Mouse (Mus musculus) embryonic facial prominence, embryonic 11.5 days (tissue): Measurements from ENCODE around the gene Actg2. TPM values are rescaled to one million over a fixed set of nuclear protein-coding genes. Genes with fewer than 3 reads are reported as not detected.

Experiments
- ATAC-seq: fragments of 200-750 bp; cut with Nextera tagmentation; replicated peaks from 2 replicates; pipeline ENCODE4 v1.8.0; 2017; ENCODE audit warnings: low read depth; ENCODE audit not compliant: insufficient number of reproducible peaks, low FRiP score, low TSS enrichment
- DNase-seq: peaks from one replicate; pipeline ENCODE4 v3.0.0-alpha.2; 2015; ENCODE audit warnings: low spot score
- H3K27ac ChIP-seq: fragments of 300-500 bp; sonication (generic); replicated peaks from 2 replicates; pipeline ENCODE4 v1.5.1; 2014; ENCODE audit warnings: mild to moderate bottlenecking, low read depth, low read length, control low read depth
- H3K27me3 ChIP-seq: fragments of 300-500 bp; sonication (generic); 2 replicates; pipeline ENCODE4 v1.6.1; 2014; ENCODE audit warnings: mild to moderate bottlenecking, low read length, moderate library complexity, mixed read lengths; ENCODE audit not compliant: control insufficient read depth, insufficient read depth
- H3K36me3 ChIP-seq: fragments of 300-500 bp; sonication (generic); replicated peaks from 2 replicates; pipeline ENCODE4 v1.6.1; 2014; ENCODE audit warnings: low read depth, mild to moderate bottlenecking, low read length, moderate library complexity, mixed read lengths; ENCODE audit not compliant: control insufficient read depth, insufficient read depth
- H3K4me1 ChIP-seq: fragments of 300-500 bp; sonication (generic); 2 replicates; pipeline ENCODE4 v1.6.1; 2014; ENCODE audit warnings: low read length, mixed read lengths; ENCODE audit not compliant: control insufficient read depth, insufficient read depth
- H3K4me2 ChIP-seq: fragments of 300-500 bp; sonication (generic); 2 replicates; pipeline ENCODE4 v1.6.1; 2014; ENCODE audit warnings: low read depth, mild to moderate bottlenecking, control low read depth, low read length, moderate library complexity
- H3K4me3 ChIP-seq: fragments of 300-500 bp; sonication (generic); 2 replicates; pipeline ENCODE4 v1.5.1; 2014; ENCODE audit warnings: low read depth, low read length, control low read depth
- H3K9ac ChIP-seq: fragments of 300-500 bp; sonication (generic); replicated peaks from 2 replicates; pipeline ENCODE4 v1.6.1; 2014; ENCODE audit warnings: mild to moderate bottlenecking, control low read depth, low read length
- H3K9me3 ChIP-seq: fragments of 300-500 bp; sonication (generic); replicated peaks from 2 replicates; pipeline ENCODE4 v1.6.1; 2016; ENCODE audit warnings: mild to moderate bottlenecking, low read length, inconsistent platforms, mixed read lengths; ENCODE audit not compliant: control insufficient read depth
- WGBS: fragments of 180-500 bp; shearing (Covaris S2); extraction: QIAGEN DNeasy Blood & Tissue Kit; methylation state at CpG from one replicate; pipeline ENCODE4 v1.1.7; 2014; 5-methylcytosine and 5-hydroxymethylcytosine counted together
- polyA plus RNA-seq: library from polyadenylated mRNA; unstranded; fragments of >200 nt; fragmentation: Nextera tagmentation; extraction: Ambion mirVana; gene quantifications from 2 replicates; pipeline ENCODE4 v1.2.1, GENCODE M21; 2014

The Actg2 gene
- polyA plus RNA-seq, 1 experiment from 2014 or later: 2.4 TPM

DNA sequence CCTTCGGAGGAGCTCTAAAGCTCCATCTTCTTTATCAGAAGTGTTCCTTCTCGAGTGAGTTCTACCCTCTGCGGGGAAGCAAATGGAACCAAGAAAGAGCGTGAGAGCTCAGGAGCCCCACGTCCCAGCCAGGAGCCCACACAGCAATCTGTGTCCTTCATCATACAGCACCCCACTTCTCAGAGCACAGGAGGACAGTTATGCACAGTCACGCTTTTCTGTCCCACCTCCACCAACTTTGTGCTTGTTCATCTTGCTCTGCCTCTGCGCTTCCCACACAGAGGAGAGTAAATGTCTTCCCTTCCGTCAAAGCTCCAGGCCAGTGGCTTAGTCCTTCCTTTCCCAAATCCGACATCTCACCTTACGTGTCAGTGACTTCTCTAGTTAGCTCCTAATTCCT lies 37.0 kb downstream of the Actg2 start:
- H3K27me3 ChIP-seq: no peaks in the 10 kb centered on the region
- no peak for ATAC-seq
- no peaks in the 10 kb centered on the region for H3K9me3 ChIP-seq
- 94% methylated on average over 10 of the region's 10 CpGs for WGBS
- H3K4me2 ChIP-seq: no peak overlapping the region
- no peaks in the 10 kb centered on the region for H3K4me1 ChIP-seq
- H3K36me3 ChIP-seq: no peaks in the 10 kb centered on the region
- no peak overlapping the region for H3K4me3 ChIP-seq
- no peak for DNase-seq
- no peak overlapping the region for H3K9ac ChIP-seq
- no peak overlapping the region for H3K27ac ChIP-seq

DNA sequence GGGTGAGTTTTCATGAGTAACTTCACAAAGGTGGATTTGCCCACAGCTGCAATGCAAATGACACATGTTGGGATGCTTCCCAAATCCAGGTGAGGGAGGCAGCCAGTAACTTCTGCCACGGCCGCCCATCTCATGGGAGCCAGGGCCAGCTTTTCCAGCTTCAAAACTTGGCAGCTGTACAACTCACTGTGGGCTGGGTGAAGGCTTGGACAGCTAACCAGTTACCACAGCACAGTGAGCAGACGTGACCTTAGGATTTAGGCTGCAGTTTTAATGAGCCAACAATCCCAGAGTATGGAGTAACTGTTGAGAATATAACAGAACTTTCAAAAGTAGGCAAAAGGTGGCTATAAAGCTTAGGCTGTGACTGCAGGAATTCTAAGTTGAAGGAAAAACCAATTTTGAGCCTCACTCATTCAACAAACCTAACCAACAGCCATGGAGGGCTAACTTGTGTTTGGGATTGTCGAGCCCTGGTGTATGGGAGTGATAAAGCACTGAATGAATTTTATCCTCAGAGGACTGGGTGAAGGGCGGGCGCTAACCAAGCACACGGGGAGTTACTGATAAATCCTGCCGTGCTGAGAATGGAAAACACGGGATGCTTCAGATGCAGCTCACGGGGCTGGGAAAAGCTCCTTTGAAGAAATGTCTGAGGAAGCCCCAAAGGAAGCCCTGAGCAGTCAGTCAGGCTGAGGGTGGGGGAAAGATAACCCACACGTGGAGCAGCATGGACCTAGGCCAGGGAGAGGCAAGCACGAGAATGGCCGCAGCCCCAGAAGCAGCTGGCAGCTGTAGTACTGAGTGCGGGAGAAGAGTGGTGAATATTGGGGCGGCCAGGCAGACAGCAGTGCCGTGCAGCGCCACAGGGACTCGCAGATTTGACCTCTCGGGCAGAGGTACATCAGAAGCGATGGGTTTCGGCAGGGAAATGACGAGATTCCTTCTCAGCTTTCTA lies 39.0 kb downstream of the Actg2 start:
- Histone ChIP-seq H3K4me3 (no peak overlapping the region), H3K36me3 (no peaks in the 10 kb centered on the region), H3K27me3 (no peaks in the 10 kb centered on the region), H3K4me2 (no peak overlapping the region), H3K9me3 (no peaks in the 10 kb centered on the region), H3K27ac (no peak overlapping the region), H3K4me1 (no peaks in the 10 kb centered on the region), H3K9ac (no peak overlapping the region)
- WGBS: 89% methylated on average over 22 of the region's 22 CpGs
- DNase-seq (no peak), ATAC-seq (no peak)

DNA sequence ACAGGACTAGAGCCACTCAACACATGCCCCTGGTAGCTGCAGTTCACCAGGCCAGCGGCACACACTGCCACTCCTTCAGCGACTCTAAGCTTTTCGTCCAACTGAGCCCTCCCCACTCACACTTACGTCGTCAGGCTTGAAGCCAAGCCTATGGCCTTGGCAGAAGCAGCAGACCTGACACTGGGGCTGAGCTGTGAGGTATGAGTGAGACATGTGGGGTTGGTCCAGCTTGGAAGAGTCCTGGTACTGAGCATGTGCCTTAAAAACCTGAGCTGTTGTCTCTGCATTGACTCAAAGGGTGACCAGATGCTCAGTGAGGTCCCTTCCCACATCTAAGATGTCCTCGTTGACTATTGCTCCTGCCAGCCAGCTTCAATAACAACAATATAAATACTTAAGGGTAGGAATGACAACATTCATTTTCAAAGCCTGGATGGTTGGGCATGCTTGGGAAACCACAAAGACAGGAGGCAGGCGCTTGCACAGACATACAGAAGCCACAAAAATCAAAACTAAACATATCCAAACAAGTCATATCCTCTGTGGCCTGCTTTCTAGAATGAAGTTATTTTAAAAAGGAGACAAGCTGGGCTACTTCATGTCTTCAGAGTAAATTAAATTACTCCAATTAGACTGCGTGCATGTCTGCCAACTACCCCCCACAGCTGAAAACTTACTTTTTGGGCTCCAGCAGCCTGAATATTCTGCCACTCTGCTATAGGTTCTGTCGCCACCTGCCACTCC lies 39.9 kb downstream of the Actg2 start:
- Histone ChIP-seq H3K4me1 (no peaks in the 10 kb centered on the region), H3K4me3 (no peak overlapping the region), H3K27me3 (no peaks in the 10 kb centered on the region), H3K4me2 (no peak overlapping the region), H3K9me3 (no peaks in the 10 kb centered on the region), H3K27ac (no peak overlapping the region), H3K9ac (no peak overlapping the region), H3K36me3 (no peaks in the 10 kb centered on the region)
- ATAC-seq: no peak
- DNase-seq: no peak
- WGBS: 89% methylated on average over 9 of the region's 9 CpGs

GRCm38 (mm10) chr6:83490622-83491021 lies 45.4 kb downstream of the Actg2 start:
- Histone ChIP-seq H3K27ac (no peak overlapping the region), H3K4me3 (no peak overlapping the region), H3K36me3 (no peaks in the 10 kb centered on the region), H3K4me1 (no peaks in the 10 kb centered on the region), H3K9me3 (no peaks in the 10 kb centered on the region), H3K27me3 (no peaks in the 10 kb centered on the region), H3K9ac (no peak overlapping the region), H3K4me2 (no peak overlapping the region)
- ATAC-seq (no peak), DNase-seq (no peak)
- 79% methylated on average over 4 of the region's 4 CpGs for WGBS

DNA sequence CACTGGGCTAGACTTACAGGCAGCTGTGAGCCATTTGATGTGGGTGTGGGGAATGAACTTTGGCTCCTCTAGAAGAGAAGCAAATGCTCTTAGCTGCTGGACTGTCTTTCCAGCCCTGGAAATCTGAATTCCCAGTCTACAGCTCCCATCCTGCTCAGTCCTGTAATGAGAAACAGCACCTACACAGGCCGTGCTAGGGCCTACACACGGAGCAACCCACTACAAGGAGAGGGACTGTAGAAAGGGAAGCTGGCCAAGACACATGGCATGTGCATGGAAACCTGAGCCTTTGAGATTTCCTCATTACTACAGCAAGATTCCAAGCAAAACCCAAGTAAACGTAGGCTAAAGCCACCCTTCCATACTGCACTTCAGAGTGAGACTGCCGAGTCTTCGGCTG lies 47.9 kb downstream of the Actg2 start:
- no peaks in the 10 kb centered on the region for H3K27me3 ChIP-seq
- H3K4me3 ChIP-seq: no peak overlapping the region
- 79% methylated on average over 5 of the region's 5 CpGs for WGBS
- H3K9ac ChIP-seq: no peak overlapping the region
- H3K4me2 ChIP-seq: no peak overlapping the region
- H3K27ac ChIP-seq: no peak overlapping the region
- H3K4me1 ChIP-seq: no peaks in the 10 kb centered on the region
- H3K9me3 ChIP-seq: no peaks in the 10 kb centered on the region
- DNase-seq: no peak
- no peak for ATAC-seq
- H3K36me3 ChIP-seq: no peaks in the 10 kb centered on the region

DNA sequence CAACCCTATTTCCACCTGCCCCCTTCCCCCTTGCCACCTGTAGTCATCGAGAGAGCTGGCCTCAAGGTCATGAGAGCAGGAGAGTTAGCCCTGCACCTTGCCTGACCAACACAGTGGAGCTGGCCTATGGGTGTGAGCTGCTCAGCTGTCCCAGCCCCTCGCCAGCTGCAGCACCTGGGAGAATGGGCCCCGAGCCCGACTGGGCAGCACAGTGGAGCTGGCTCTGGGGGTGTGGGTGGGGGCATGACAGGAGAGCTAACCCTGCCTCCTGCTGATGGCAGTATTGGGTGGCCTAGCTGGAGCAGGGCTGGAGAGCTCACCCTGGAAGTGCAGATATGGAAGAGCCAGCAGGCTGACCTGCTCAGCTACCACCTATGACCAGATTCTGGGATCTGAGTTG lies 48.8 kb downstream of the Actg2 start:
- Histone ChIP-seq H3K4me2 (no peak overlapping the region), H3K4me1 (no peaks in the 10 kb centered on the region), H3K27ac (no peak overlapping the region), H3K27me3 (no peaks in the 10 kb centered on the region), H3K9me3 (no peaks in the 10 kb centered on the region), H3K4me3 (no peak overlapping the region), H3K9ac (no peak overlapping the region), H3K36me3 (no peaks in the 10 kb centered on the region)
- 97% methylated on average over 4 of the region's 4 CpGs for WGBS
- no peak for DNase-seq
- ATAC-seq: no peak

GRCm38 (mm10) chr6:83485854-83486253 lies 50.2 kb downstream of the Actg2 start:
- Histone ChIP-seq H3K4me3 (no peak overlapping the region), H3K9ac (no peak overlapping the region), H3K4me2 (no peak overlapping the region), H3K9me3 (no peaks in the 10 kb centered on the region), H3K27ac (no peak overlapping the region), H3K27me3 (no peaks in the 10 kb centered on the region), H3K4me1 (no peaks in the 10 kb centered on the region), H3K36me3 (no peaks in the 10 kb centered on the region; the same call in 1 of the 2 replicates)
- ATAC-seq (no peak), DNase-seq (no peak)
- 61% methylated on average over 4 of the region's 4 CpGs for WGBS

- DNase-seq: no peak
- Histone ChIP-seq H3K27ac (no peak overlapping the region), H3K4me1 (no peaks in the 10 kb centered on the region), H3K4me3 (no peak overlapping the region), H3K36me3 (no peaks in the 10 kb centered on the region; the same call in none of the 2 replicates), H3K27me3 (no peaks in the 10 kb centered on the region), H3K9ac (no peak overlapping the region), H3K4me2 (no peak overlapping the region), H3K9me3 (no peaks in the 10 kb centered on the region)
- WGBS: 90% methylated on average over 7 of the region's 7 CpGs
- no peak for ATAC-seq
Measured at GRCm38 (mm10) chr6:83483776-83484175, 52.3 kb downstream of the Actg2 start.
